Mouse (Mus musculus) bone marrow, adult 2 months (tissue): ENCODE results near the gene Atg4d. TPM values are rescaled to one million over a fixed set of nuclear protein-coding genes. Genes with fewer than 3 reads are reported as not detected.

Experiments used
- H3K27ac ChIP-seq: fragments of 200-500 bp; 2 replicates; pipeline ENCODE4 v1.5.1; 2012; ENCODE audit warnings: low read depth, mild to moderate bottlenecking, control low read depth, inconsistent platforms, low read length; ENCODE audit not compliant: control insufficient read depth, poor library complexity, insufficient read depth
- H3K4me1 ChIP-seq: fragments of 200-500 bp; 2 replicates; pipeline ENCODE4 v1.6.1; 2011; ENCODE audit warnings: low read length; ENCODE audit not compliant: control insufficient read depth, insufficient read depth
- H3K4me3 ChIP-seq: fragments of 200-500 bp; replicated peaks from 2 replicates; pipeline ENCODE3; 2011; ENCODE audit warnings: mild to moderate bottlenecking, low read depth, low read length, control low read depth; ENCODE audit not compliant: control insufficient read depth
- CTCF ChIP-seq: fragments of 200-500 bp; IDR thresholded peaks from 2 replicates; pipeline ENCODE4 v1.5.1; 2011; ENCODE audit warnings: low read length, control low read depth; ENCODE audit not compliant: control insufficient read depth, insufficient read depth
- POLR2A ChIP-seq: fragments of 200-500 bp; IDR thresholded peaks from 2 replicates; pipeline ENCODE4 v1.6.1; 2011; ENCODE audit warnings: low read depth, mild to moderate bottlenecking, control low read depth, low read length, borderline replicate concordance; ENCODE audit not compliant: control insufficient read depth
- WGBS: fragments of 180-500 bp; shearing (Covaris S2); methylation state at CpG from one replicate; pipeline ENCODE4 v1.1.7; 2018; 5-methylcytosine and 5-hydroxymethylcytosine counted together
- polyA plus RNA-seq: library from polyadenylated mRNA; stranded (reverse); fragments of >200 nt; gene quantifications from 2 replicates; pipeline ENCODE4 v1.2.4, GENCODE M21; 2011; ENCODE audit warnings: low replicate concordance; ENCODE audit not compliant: missing spikeins, insufficient read depth, insufficient read length

Gene Atg4d
- polyA plus RNA-seq, 1 experiment, result 74.7 TPM

DNA sequence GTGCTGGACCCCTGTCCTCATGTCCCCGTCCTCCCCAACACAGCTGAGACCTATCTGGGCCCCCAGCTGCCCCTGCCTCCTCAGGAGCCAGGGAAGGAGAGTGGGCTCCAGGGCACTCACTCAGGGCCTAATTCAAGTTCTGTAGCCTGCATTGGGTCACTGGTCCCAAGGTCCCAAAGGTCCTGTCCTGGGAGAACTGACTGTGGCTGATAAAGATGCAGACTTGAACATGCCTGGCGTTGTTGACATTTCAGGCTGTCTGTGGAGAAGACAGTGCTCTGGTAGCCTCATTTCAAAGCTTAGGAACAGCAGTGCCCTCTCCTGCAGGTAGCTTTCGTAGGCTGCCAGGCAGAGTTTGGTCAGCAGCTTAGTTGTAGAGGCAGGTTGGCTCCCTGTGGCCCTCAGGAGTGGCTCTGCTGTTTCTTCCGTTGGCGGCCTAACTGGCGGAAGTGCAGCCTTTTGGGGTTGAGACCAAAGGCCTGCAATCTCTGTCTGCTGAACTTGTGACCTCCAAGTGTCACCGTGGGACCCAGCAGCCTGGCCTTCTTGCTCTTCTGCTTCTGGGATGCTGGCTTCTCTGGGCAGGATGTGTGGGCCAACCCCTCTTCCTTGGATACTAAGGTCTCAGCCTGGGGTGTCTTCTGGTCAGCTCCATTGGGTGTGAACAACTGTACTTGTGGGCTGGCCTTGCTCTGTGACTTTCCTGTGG, 8.6 kb downstream of the Atg4d start:
- 86% methylated on average over 7 of the region's 7 CpGs for WGBS
- no peak for TF ChIP-seq CTCF
- TF ChIP-seq POLR2A, result no peak
- Histone ChIP-seq H3K4me3 (no peak overlapping the region), H3K4me1 (no peaks in the 10 kb centered on the region), H3K27ac (no peak overlapping the region)

DNA sequence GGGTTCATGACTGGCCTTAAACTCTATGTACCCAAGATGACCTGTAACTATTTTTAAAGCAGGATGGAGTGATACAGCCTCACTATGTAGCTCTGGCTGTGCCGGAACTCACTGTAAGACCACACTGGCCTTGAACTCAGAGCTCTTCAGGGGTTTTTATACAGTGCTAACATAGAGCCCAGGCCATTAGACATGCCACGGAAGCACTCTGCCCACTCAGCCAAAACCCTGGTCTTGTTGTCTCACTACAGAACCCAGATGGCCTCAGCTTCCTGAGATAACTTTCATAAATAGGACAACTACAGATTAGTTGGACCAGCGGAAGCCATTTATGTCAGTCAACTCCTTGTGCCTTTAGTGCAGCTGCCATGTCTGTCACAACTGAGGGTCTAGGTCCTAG, 9.2 kb downstream of the Atg4d start:
- H3K4me1 ChIP-seq, result no peaks in the 10 kb centered on the region
- no peak overlapping the region for H3K4me3 ChIP-seq
- WGBS, result 86% methylated on average over 3 of the region's 3 CpGs
- no peak for TF ChIP-seq CTCF
- no peak for TF ChIP-seq POLR2A
- H3K27ac ChIP-seq, result no peak overlapping the region

DNA sequence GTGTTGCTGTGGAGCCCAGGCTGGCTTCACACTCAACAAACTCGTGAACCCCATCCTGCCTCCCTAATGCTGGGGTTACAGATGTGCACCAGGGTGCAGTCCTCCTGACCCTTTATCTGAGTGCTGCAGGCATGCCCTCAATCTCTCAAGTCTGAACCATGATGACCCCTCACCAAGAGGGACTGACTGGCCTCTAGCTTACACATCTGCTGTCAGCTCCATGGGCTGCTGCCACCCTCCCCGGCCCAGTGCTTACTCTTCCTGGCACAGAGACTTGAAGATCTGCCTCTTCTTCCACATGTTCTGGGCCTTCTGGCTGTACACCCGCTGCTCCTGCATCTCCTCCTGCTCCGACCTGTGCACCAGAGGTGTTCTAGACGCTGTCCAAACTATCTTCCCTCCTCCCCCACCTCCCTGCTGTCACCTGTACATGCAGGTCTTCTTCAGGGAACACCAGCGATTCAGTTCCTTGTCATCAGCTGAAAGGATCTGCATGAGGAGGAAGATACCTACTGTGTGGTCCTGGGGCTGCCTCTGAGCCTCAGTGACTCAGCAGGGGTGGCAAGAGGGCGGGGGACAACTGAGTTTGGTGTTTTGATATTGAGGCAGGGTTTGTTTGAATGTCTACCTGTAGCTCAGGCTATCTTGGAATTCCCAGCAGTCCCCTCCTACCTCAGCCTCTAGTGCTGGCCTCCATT, 10.1 kb downstream of the Atg4d start:
- no peak overlapping the region for H3K4me3 ChIP-seq
- H3K27ac ChIP-seq, result no peak overlapping the region
- WGBS, result 81% methylated on average over 7 of the region's 7 CpGs
- H3K4me1 ChIP-seq, result no peaks in the 10 kb centered on the region
- TF ChIP-seq POLR2A (no peak), CTCF (no peak)

DNA sequence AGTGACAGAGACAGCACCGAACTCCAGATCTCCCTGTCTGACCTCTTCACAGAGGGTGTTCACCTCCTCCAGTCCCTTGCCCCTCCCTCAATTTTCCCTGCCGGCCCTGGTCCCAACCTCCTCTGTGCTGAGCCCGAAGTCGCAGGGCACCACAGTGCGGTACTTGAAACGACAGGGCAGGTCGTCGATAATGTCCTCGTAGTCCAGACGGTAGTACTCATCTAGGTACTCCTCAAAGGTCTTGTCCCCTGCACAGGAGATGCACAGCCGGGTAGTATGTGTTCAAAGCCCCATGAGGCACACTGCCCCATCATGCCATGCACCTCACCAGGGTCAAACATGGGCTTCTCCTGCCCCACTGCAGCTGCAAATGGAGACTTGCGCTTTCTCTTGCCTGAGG, 10.6 kb downstream of the Atg4d start:
- WGBS, result 94% methylated on average over 12 of the region's 12 CpGs
- Histone ChIP-seq H3K27ac (no peak overlapping the region), H3K4me3 (no peak overlapping the region), H3K4me1 (no peaks in the 10 kb centered on the region)
- no peak for TF ChIP-seq CTCF
- TF ChIP-seq POLR2A, result no peak

DNA sequence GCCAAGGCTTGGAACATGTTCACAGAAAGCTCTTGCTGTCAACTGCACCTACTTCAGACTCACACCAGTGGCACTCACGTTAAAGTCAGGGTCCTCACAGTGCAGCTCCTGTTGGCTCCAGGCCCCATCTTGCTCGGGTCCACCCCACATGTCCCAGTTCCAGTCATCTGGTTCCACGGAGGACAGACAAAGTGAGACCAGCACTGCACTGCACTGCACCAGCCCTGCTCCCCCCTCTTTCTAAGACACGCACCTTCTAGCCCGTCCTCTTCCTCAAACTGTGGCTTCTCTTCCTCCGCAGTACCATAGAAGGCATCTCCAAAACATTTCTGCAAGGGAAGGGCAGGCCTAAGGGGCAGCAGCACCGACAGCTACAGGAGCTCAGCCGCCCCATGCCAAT, 11.2 kb downstream of the Atg4d start:
- TF ChIP-seq POLR2A (no peak), CTCF (no peak)
- WGBS, result 85% methylated on average over 8 of the region's 8 CpGs
- Histone ChIP-seq H3K27ac (no peak overlapping the region), H3K4me3 (no peak overlapping the region), H3K4me1 (no peaks in the 10 kb centered on the region)

DNA sequence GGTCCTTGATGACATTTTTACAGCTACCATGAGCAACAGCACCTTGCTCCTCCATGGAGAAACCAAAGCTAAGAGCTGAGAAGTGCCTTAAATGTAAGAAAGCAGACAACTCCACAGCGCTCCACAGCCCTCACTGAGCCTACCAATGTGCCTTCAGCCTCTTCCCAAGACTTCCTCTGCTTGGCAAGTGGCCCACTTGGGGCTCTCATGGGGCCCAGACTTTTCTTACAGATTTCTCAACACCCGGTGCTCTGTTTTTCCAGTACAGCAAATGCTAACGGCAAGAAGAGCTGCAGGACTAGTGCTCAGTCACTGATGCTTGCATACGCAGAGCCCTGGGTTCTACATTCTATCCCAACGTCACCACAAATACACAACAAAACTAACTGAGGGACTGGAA, 12.7 kb downstream of the Atg4d start:
- TF ChIP-seq CTCF (no peak), POLR2A (no peak)
- Histone ChIP-seq H3K27ac (no peak overlapping the region), H3K4me3 (no peak overlapping the region), H3K4me1 (no peaks in the 10 kb centered on the region)
- WGBS, result 82% methylated on average over 5 of the region's 5 CpGs

DNA sequence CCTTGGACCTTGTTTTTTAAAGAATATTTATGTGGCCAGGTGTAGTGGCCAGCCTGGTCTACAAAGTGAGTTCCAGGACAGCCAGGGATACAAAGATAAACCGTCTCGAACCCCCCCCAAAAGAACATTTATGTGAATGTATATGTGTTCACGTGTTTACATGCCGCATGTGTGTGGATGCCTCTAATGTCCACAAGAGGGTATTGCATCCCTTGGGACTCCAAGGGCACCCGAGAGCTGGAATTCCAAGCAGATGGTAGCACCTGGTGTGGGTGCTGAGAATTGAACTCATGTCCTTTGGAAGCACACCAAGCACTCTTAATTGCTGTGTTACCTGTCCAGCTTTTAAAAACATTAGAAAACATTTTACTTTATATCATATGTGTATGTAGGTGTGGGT, 18.5 kb downstream of the Atg4d start:
- H3K4me3 ChIP-seq, result no peak overlapping the region
- peaks cover 3% of the 10 kb centered on the region; the same call in 1 of the 2 replicates for H3K4me1 ChIP-seq
- 92% methylated on average over 5 of the region's 5 CpGs for WGBS
- peak; percentile 15; the same call in 1 of the 2 replicates for TF ChIP-seq CTCF
- no peak for TF ChIP-seq POLR2A
- H3K27ac ChIP-seq, result no peak overlapping the region

DNA sequence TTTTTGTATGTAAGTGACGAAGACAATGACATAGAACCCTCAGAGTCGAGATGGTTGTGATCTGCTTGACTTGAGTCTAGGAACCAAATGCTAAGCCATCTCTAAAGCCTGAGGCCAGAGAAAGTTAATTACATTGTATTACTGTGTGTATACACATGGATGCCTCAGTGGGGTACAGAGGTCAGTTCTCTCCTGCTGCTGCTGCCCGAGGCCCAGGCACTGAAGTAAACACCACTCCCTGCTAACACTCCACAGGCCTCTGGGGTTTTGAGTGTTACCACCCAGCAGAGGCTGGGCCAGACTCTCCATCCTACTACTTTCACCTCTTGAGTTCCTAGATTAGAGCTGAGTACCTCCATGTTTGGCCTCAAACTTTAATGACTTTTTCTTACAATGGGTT, 18.9 kb downstream of the Atg4d start:
- Histone ChIP-seq H3K27ac (no peak overlapping the region), H3K4me1 (peaks cover 5% of the 10 kb centered on the region; the same call in 1 of the 2 replicates), H3K4me3 (no peak overlapping the region)
- WGBS, result 90% methylated on average over 3 of the region's 3 CpGs
- TF ChIP-seq POLR2A (no peak), CTCF (no peak)
